Mouse (Mus musculus) kidney, embryonic 14.5 days (tissue): ENCODE results near the gene Ssh3. TPM values are rescaled to one million over a fixed set of nuclear protein-coding genes. Genes with fewer than 3 reads are reported as not detected.

Experiments used
- ATAC-seq: fragments of 200-750 bp; cut with Nextera tagmentation; 2 replicates; pipeline ENCODE4 v1.8.0; 2017; ENCODE audit warnings: moderate number of reproducible peaks, mild to moderate bottlenecking, moderate TSS enrichment, moderate library complexity; ENCODE audit not compliant: low FRiP score, low TSS enrichment
- H3K27ac ChIP-seq: fragments of 300-500 bp; sonication (generic); 2 replicates; pipeline ENCODE4 v1.5.1; 2014; ENCODE audit warnings: low read depth, mild to moderate bottlenecking, low read length, moderate library complexity, mixed read lengths
- H3K27me3 ChIP-seq: fragments of 300-500 bp; sonication (generic); 2 replicates; pipeline ENCODE4 v1.6.1; 2014; ENCODE audit warnings: mild to moderate bottlenecking, low read length; ENCODE audit not compliant: control insufficient read depth, insufficient read depth
- H3K36me3 ChIP-seq: fragments of 300-500 bp; sonication (generic); 2 replicates; pipeline ENCODE4 v1.6.1; 2014; ENCODE audit warnings: low read length, mixed read lengths; ENCODE audit not compliant: control insufficient read depth, insufficient read depth
- H3K4me1 ChIP-seq: fragments of 300-500 bp; sonication (generic); 2 replicates; pipeline ENCODE4 v1.6.1; 2014; ENCODE audit warnings: low read length, mixed read lengths; ENCODE audit not compliant: control insufficient read depth, insufficient read depth
- H3K4me2 ChIP-seq: fragments of 300-500 bp; sonication (generic); replicated peaks from 2 replicates; pipeline ENCODE4 v1.6.1; 2014; ENCODE audit warnings: low read depth, mild to moderate bottlenecking, low read length
- H3K4me3 ChIP-seq: fragments of 300-500 bp; sonication (generic); 2 replicates; pipeline ENCODE4 v1.5.1; 2014; ENCODE audit warnings: mild to moderate bottlenecking, low read length
- H3K9ac ChIP-seq: fragments of 300-500 bp; sonication (generic); 2 replicates; pipeline ENCODE4 v1.6.1; 2014; ENCODE audit warnings: low read depth, mild to moderate bottlenecking, low read length, moderate library complexity
- H3K9me3 ChIP-seq: fragments of 300-500 bp; sonication (generic); 2 replicates; pipeline ENCODE4 v1.6.1; 2016; ENCODE audit warnings: low read length; ENCODE audit not compliant: control insufficient read depth
- WGBS: fragments of 180-500 bp; shearing (Covaris S2); extraction: QIAGEN DNeasy Blood & Tissue Kit; methylation state at CpG from one replicate; pipeline ENCODE4 v1.1.7; 2014; 5-methylcytosine and 5-hydroxymethylcytosine counted together
- polyA plus RNA-seq: library from polyadenylated mRNA; unstranded; fragments of >200 nt; fragmentation: Nextera tagmentation; extraction: Ambion mirVana; gene quantifications from 2 replicates; pipeline ENCODE4 v1.2.1, GENCODE M21; 2014

Gene Ssh3
- polyA plus RNA-seq, 1 experiment from 2014 or later, result 13.0 TPM

GRCm38 (mm10) chr19:4299126-4299525 is 30.1 kb upstream of the Ssh3 start:
- Histone ChIP-seq H3K9me3 (no peaks in the 10 kb centered on the region), H3K27me3 (no peaks in the 10 kb centered on the region), H3K4me3 (no peak overlapping the region), H3K4me1 (peaks cover 43% of the 10 kb centered on the region), H3K27ac (no peak overlapping the region), H3K36me3 (no peaks in the 10 kb centered on the region; the same call in 1 of the 2 replicates), H3K9ac (no peak overlapping the region), H3K4me2 (no peak overlapping the region)
- 92% methylated on average over 7 of the region's 7 CpGs for WGBS
- no peak for ATAC-seq

GRCm38 (mm10) chr19:4298322-4299121 is 29.5 kb upstream of the Ssh3 start:
- 92% methylated on average over 17 of the region's 17 CpGs for WGBS
- Histone ChIP-seq H3K4me2 (no peak overlapping the region), H3K27me3 (no peaks in the 10 kb centered on the region), H3K4me3 (no peak overlapping the region), H3K27ac (no peak overlapping the region), H3K9ac (no peak overlapping the region), H3K36me3 (no peaks in the 10 kb centered on the region; the same call in 1 of the 2 replicates), H3K4me1 (peaks cover 37% of the 10 kb centered on the region), H3K9me3 (no peaks in the 10 kb centered on the region)
- no peak for ATAC-seq

- 85% methylated on average over 5 of the region's 5 CpGs for WGBS
- Histone ChIP-seq H3K9ac (no peak overlapping the region), H3K27ac (no peak overlapping the region), H3K4me2 (no peak overlapping the region), H3K4me3 (no peak overlapping the region), H3K27me3 (no peaks in the 10 kb centered on the region), H3K4me1 (peaks cover 31% of the 10 kb centered on the region), H3K36me3 (peaks cover 4% of the 10 kb centered on the region; the same call in 1 of the 2 replicates), H3K9me3 (no peaks in the 10 kb centered on the region)
- ATAC-seq, result no peak
Measured at GRCm38 (mm10) chr19:4297851-4298250, 28.9 kb upstream of the Ssh3 start.

GRCm38 (mm10) chr19:4296611-4297010 is 27.6 kb upstream of the Ssh3 start:
- Histone ChIP-seq H3K4me1 (peaks cover 18% of the 10 kb centered on the region; the same call in 1 of the 2 replicates), H3K27ac (no peak overlapping the region), H3K4me2 (no peak overlapping the region), H3K9ac (no peak overlapping the region), H3K27me3 (no peaks in the 10 kb centered on the region), H3K4me3 (no peak overlapping the region), H3K9me3 (no peaks in the 10 kb centered on the region), H3K36me3 (peaks cover 17% of the 10 kb centered on the region)
- ATAC-seq, result no peak
- 93% methylated on average over 2 of the region's 2 CpGs for WGBS

GRCm38 (mm10) chr19:4295391-4295790 is 26.4 kb upstream of the Ssh3 start:
- H3K4me1 ChIP-seq, result peaks cover 6% of the 10 kb centered on the region; the same call in 1 of the 2 replicates
- no peak overlapping the region for H3K9ac ChIP-seq
- ATAC-seq, result no peak
- H3K27ac ChIP-seq, result no peak overlapping the region
- 93% methylated on average over 4 of the region's 4 CpGs for WGBS
- H3K36me3 ChIP-seq, result peaks cover 29% of the 10 kb centered on the region
- no peaks in the 10 kb centered on the region for H3K27me3 ChIP-seq
- no peak overlapping the region for H3K4me2 ChIP-seq
- no peaks in the 10 kb centered on the region for H3K9me3 ChIP-seq
- no peak overlapping the region for H3K4me3 ChIP-seq

- Histone ChIP-seq H3K27ac (peak overlapping the region; percentile 17; the same call in 1 of the 2 replicates), H3K36me3 (peaks cover 37% of the 10 kb centered on the region), H3K4me3 (no peak overlapping the region), H3K4me1 (no peaks in the 10 kb centered on the region), H3K4me2 (no peak overlapping the region), H3K9ac (no peak overlapping the region), H3K9me3 (no peaks in the 10 kb centered on the region), H3K27me3 (no peaks in the 10 kb centered on the region)
- 67% methylated on average over 14 of the region's 14 CpGs for WGBS
- no peak for ATAC-seq
Measured at GRCm38 (mm10) chr19:4294381-4295097, 25.6 kb upstream of the Ssh3 start.

GRCm38 (mm10) chr19:4291161-4291560 is 22.2 kb upstream of the Ssh3 start:
- 92% methylated on average over 11 of the region's 11 CpGs for WGBS
- Histone ChIP-seq H3K9me3 (no peaks in the 10 kb centered on the region), H3K4me3 (no peak overlapping the region), H3K9ac (no peak overlapping the region), H3K36me3 (peaks cover 69% of the 10 kb centered on the region), H3K27me3 (no peaks in the 10 kb centered on the region), H3K27ac (no peak overlapping the region), H3K4me2 (no peak overlapping the region), H3K4me1 (no peaks in the 10 kb centered on the region)
- no peak for ATAC-seq

DNA sequence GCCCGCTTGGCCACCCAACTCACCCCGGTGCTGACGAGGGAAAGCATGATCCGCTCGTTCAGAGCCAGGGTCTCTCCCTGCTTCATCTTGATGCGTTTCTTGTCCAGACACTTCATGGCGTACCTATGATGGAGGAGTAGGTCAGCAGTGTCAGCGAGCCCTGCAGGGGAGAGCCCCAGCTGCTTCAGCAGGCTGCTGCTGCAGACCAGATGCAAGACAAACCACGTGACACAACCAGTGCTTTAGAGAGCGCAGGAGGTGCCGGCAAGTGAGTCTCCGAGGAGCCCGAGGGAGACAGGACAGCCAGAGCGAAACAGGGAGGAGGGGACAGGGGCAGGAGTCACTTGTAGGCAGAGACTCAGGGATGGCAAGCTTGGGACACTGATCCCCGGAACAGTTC is 21.8 kb upstream of the Ssh3 start:
- Histone ChIP-seq H3K9me3 (no peaks in the 10 kb centered on the region), H3K4me1 (no peaks in the 10 kb centered on the region), H3K27me3 (no peaks in the 10 kb centered on the region), H3K36me3 (peaks cover 73% of the 10 kb centered on the region), H3K9ac (no peak overlapping the region), H3K4me3 (no peak overlapping the region), H3K27ac (no peak overlapping the region), H3K4me2 (no peak overlapping the region)
- no peak for ATAC-seq
- WGBS, result 79% methylated on average over 15 of the region's 15 CpGs

GRCm38 (mm10) chr19:4283653-4284052 is 14.7 kb upstream of the Ssh3 start:
- peak overlapping the region; percentile 70; the same call in 1 of the 2 replicates for H3K9ac ChIP-seq
- H3K27me3 ChIP-seq, result no peaks in the 10 kb centered on the region
- WGBS, result 46% methylated on average over 7 of the region's 7 CpGs
- H3K36me3 ChIP-seq, result peaks cover 33% of the 10 kb centered on the region
- H3K4me3 ChIP-seq, result peak overlapping the region; percentile 65
- H3K4me1 ChIP-seq, result 0 out of 2 replicates have a peak, but pooled peaks cover 4% of the 10 kb centered on the region
- no peak for ATAC-seq
- no peak overlapping the region for H3K27ac ChIP-seq
- H3K9me3 ChIP-seq, result no peaks in the 10 kb centered on the region
- peak overlapping the region; percentile 77 for H3K4me2 ChIP-seq
